Mouse (Mus musculus) heart, embryonic 12.5 days (tissue): ENCODE results near the gene Nrp2. TPM values are rescaled to one million over a fixed set of nuclear protein-coding genes. Genes with fewer than 3 reads are reported as not detected.

Experiments
- ATAC-seq: fragments of 200-750 bp; cut with Nextera tagmentation; 2 replicates; pipeline ENCODE4 v1.8.0; 2017; ENCODE audit warnings: moderate TSS enrichment, moderate library complexity; ENCODE audit not compliant: insufficient number of reproducible peaks, low FRiP score
- H3K27ac ChIP-seq: fragments of 300-500 bp; sonication (generic); 2 replicates; pipeline ENCODE4 v1.5.1; 2016; ENCODE audit warnings: mild to moderate bottlenecking, moderate library complexity; ENCODE audit not compliant: poor library complexity, severe bottlenecking
- H3K27me3 ChIP-seq: fragments of 300-500 bp; sonication (generic); replicated peaks from 2 replicates; pipeline ENCODE4 v1.6.1; 2016; ENCODE audit warnings: mild to moderate bottlenecking, moderate library complexity
- H3K36me3 ChIP-seq: fragments of 300-500 bp; sonication (generic); 2 replicates; pipeline ENCODE4 v1.6.1; 2016; ENCODE audit warnings: mild to moderate bottlenecking, moderate library complexity
- H3K4me1 ChIP-seq: fragments of 300-500 bp; sonication (generic); replicated peaks from 2 replicates; pipeline ENCODE4 v1.6.1; 2016; ENCODE audit warnings: mild to moderate bottlenecking
- H3K4me2 ChIP-seq: fragments of 300-500 bp; sonication (generic); 2 replicates; pipeline ENCODE4 v1.6.1; 2016; ENCODE audit warnings: mild to moderate bottlenecking, moderate library complexity
- H3K4me3 ChIP-seq: fragments of 300-500 bp; sonication (generic); 2 replicates; pipeline ENCODE4 v1.5.1; 2016; ENCODE audit warnings: mild to moderate bottlenecking
- H3K9ac ChIP-seq: fragments of 300-500 bp; sonication (generic); 2 replicates; pipeline ENCODE4 v1.6.1; 2016; ENCODE audit warnings: mild to moderate bottlenecking, moderate library complexity
- H3K9me3 ChIP-seq: fragments of 300-500 bp; sonication (generic); replicated peaks from 2 replicates; pipeline ENCODE4 v1.6.1; 2016; ENCODE audit warnings: mild to moderate bottlenecking, moderate library complexity
- WGBS: fragments of 180-500 bp; shearing (Covaris S2); methylation state at CpG from one replicate; pipeline ENCODE4 v1.1.7; 2016; 5-methylcytosine and 5-hydroxymethylcytosine counted together
- polyA plus RNA-seq: library from polyadenylated mRNA; unstranded; fragments of >200 nt; fragmentation: Nextera tagmentation; extraction: Ambion mirVana; gene quantifications from 2 replicates; pipeline ENCODE4 v1.2.1, GENCODE M21; 2016

Gene Nrp2
- polyA plus RNA-seq, 1 experiment from 2014 or later: 6.2 TPM

- no peak overlapping the region for H3K27ac ChIP-seq
- H3K4me3 ChIP-seq: no peak overlapping the region
- no peak overlapping the region for H3K9ac ChIP-seq
- ATAC-seq: no peak
- 76% methylated on average over 11 of the region's 11 CpGs for WGBS
- no peaks in the 10 kb centered on the region for H3K27me3 ChIP-seq
- no peaks in the 10 kb centered on the region for H3K9me3 ChIP-seq
- peaks cover 57% of the 10 kb centered on the region for H3K4me1 ChIP-seq
- no peak overlapping the region for H3K4me2 ChIP-seq
- no peaks in the 10 kb centered on the region for H3K36me3 ChIP-seq
These were observed 71.5 kb downstream of the Nrp2 start for GRCm38 (mm10) chr1:62774288-62775218.

GRCm38 (mm10) chr1:62777320-62778235, 74.5 kb downstream of the Nrp2 start:
- H3K36me3 ChIP-seq: no peaks in the 10 kb centered on the region
- 45% methylated on average over 17 of the region's 17 CpGs for WGBS
- no peaks in the 10 kb centered on the region for H3K9me3 ChIP-seq
- no peak for ATAC-seq
- peaks cover 75% of the 10 kb centered on the region for H3K4me1 ChIP-seq
- peak overlapping the region; percentile 20; the same call in 1 of the 2 replicates for H3K27ac ChIP-seq
- H3K9ac ChIP-seq: no peak overlapping the region
- H3K27me3 ChIP-seq: no peaks in the 10 kb centered on the region
- H3K4me3 ChIP-seq: no peak overlapping the region
- peak overlapping the region; percentile 19; the same call in 1 of the 2 replicates for H3K4me2 ChIP-seq

- 56% methylated on average over 4 of the region's 4 CpGs for WGBS
- H3K4me1 ChIP-seq: peaks cover 72% of the 10 kb centered on the region
- H3K27me3 ChIP-seq: no peaks in the 10 kb centered on the region
These were observed 75.8 kb downstream of the Nrp2 start for GRCm38 (mm10) chr1:62778910-62779309.

GRCm38 (mm10) chr1:62780068-62780761, 77.1 kb downstream of the Nrp2 start:
- no peaks in the 10 kb centered on the region for H3K27me3 ChIP-seq
- H3K9me3 ChIP-seq: no peaks in the 10 kb centered on the region
- 24% methylated on average over 15 of the region's 15 CpGs for WGBS
- H3K4me3 ChIP-seq: no peak overlapping the region
- H3K4me1 ChIP-seq: peaks cover 61% of the 10 kb centered on the region
- H3K27ac ChIP-seq: peak overlapping the region; percentile 30
- H3K36me3 ChIP-seq: no peaks in the 10 kb centered on the region
- 0 out of 2 replicates have a peak overlapping the region, but pooled peaks have one; percentile 14 for H3K4me2 ChIP-seq
- ATAC-seq: no peak
- no peak overlapping the region for H3K9ac ChIP-seq

More at GRCm38 (mm10) chr1:62778910-62779309, 75.8 kb downstream of the Nrp2 start:
- Histone ChIP-seq H3K4me3 (no peak overlapping the region), H3K4me2 (no peak overlapping the region), H3K27ac (no peak overlapping the region), H3K9ac (no peak overlapping the region), H3K9me3 (no peaks in the 10 kb centered on the region), H3K36me3 (no peaks in the 10 kb centered on the region)
- no peak for ATAC-seq

- Histone ChIP-seq H3K27me3 (no peaks in the 10 kb centered on the region), H3K27ac (no peak overlapping the region), H3K36me3 (no peaks in the 10 kb centered on the region), H3K4me1 (peaks cover 46% of the 10 kb centered on the region), H3K9ac (no peak overlapping the region), H3K4me3 (no peak overlapping the region), H3K9me3 (no peaks in the 10 kb centered on the region), H3K4me2 (no peak overlapping the region)
- 60% methylated on average over 2 of the region's 2 CpGs for WGBS
- ATAC-seq: no peak
These were observed 79.1 kb downstream of the Nrp2 start for GRCm38 (mm10) chr1:62782155-62782554.

GRCm38 (mm10) chr1:62782573-62782972, 79.5 kb downstream of the Nrp2 start:
- Histone ChIP-seq H3K27me3 (no peaks in the 10 kb centered on the region), H3K4me2 (no peak overlapping the region), H3K9ac (no peak overlapping the region), H3K9me3 (no peaks in the 10 kb centered on the region), H3K4me1 (peaks cover 42% of the 10 kb centered on the region), H3K4me3 (no peak overlapping the region), H3K36me3 (no peaks in the 10 kb centered on the region), H3K27ac (no peak overlapping the region)
- no peak for ATAC-seq

- Histone ChIP-seq H3K4me2 (no peak overlapping the region), H3K27me3 (no peaks in the 10 kb centered on the region), H3K36me3 (no peaks in the 10 kb centered on the region), H3K4me3 (no peak overlapping the region), H3K4me1 (peaks cover 33% of the 10 kb centered on the region), H3K9ac (no peak overlapping the region), H3K27ac (no peak overlapping the region), H3K9me3 (no peaks in the 10 kb centered on the region)
- no peak for ATAC-seq
- 84% methylated on average over 18 of the region's 18 CpGs for WGBS
These were observed 80.4 kb downstream of the Nrp2 start for GRCm38 (mm10) chr1:62783354-62784083.

GRCm38 (mm10) chr1:62784084-62784392, 81.0 kb downstream of the Nrp2 start:
- ATAC-seq: no peak
- no peaks in the 10 kb centered on the region for H3K9me3 ChIP-seq
- WGBS: 66% methylated on average over 5 of the region's 5 CpGs
- no peak overlapping the region for H3K9ac ChIP-seq
- H3K36me3 ChIP-seq: no peaks in the 10 kb centered on the region
- no peaks in the 10 kb centered on the region for H3K27me3 ChIP-seq
- no peak overlapping the region for H3K27ac ChIP-seq
- peaks cover 29% of the 10 kb centered on the region for H3K4me1 ChIP-seq
- no peak overlapping the region for H3K4me3 ChIP-seq
- H3K4me2 ChIP-seq: no peak overlapping the region

- H3K9ac ChIP-seq: no peak overlapping the region
- ATAC-seq: no peak
These were observed 83.2 kb downstream of the Nrp2 start for GRCm38 (mm10) chr1:62786255-62786654.

GRCm38 (mm10) chr1:62787546-62787945, 84.5 kb downstream of the Nrp2 start:
- Histone ChIP-seq H3K27me3 (no peaks in the 10 kb centered on the region), H3K9ac (no peak overlapping the region), H3K4me2 (no peak overlapping the region), H3K4me3 (no peak overlapping the region), H3K36me3 (no peaks in the 10 kb centered on the region), H3K27ac (no peak overlapping the region), H3K4me1 (peaks cover 6% of the 10 kb centered on the region; the same call in 1 of the 2 replicates), H3K9me3 (no peaks in the 10 kb centered on the region)
- no peak for ATAC-seq
- 87% methylated on average over 10 of the region's 10 CpGs for WGBS

More at GRCm38 (mm10) chr1:62786255-62786654, 83.2 kb downstream of the Nrp2 start:
- no peaks in the 10 kb centered on the region for H3K27me3 ChIP-seq
- peaks cover 18% of the 10 kb centered on the region for H3K4me1 ChIP-seq
- no peak overlapping the region for H3K4me2 ChIP-seq
- H3K4me3 ChIP-seq: no peak overlapping the region
- H3K36me3 ChIP-seq: no peaks in the 10 kb centered on the region
- H3K9me3 ChIP-seq: no peaks in the 10 kb centered on the region
- WGBS: 21% methylated on average over 5 of the region's 5 CpGs
- H3K27ac ChIP-seq: no peak overlapping the region
